Mouse (Mus musculus): ENCODE results near the gene Polr3h. TPM values are rescaled to one million over a fixed set of nuclear protein-coding genes. Genes with fewer than 3 reads are reported as not detected.
"Not testable (repeated sequence)": the region's sequence is repeated elsewhere in the genome, so short reads cannot be mapped to it uniquely, and the experiment has no call there.

The Polr3h gene
- total RNA-seq (2012; rRNA removed): 72.4 and 83.7 TPM in 2 replicates

DNA sequence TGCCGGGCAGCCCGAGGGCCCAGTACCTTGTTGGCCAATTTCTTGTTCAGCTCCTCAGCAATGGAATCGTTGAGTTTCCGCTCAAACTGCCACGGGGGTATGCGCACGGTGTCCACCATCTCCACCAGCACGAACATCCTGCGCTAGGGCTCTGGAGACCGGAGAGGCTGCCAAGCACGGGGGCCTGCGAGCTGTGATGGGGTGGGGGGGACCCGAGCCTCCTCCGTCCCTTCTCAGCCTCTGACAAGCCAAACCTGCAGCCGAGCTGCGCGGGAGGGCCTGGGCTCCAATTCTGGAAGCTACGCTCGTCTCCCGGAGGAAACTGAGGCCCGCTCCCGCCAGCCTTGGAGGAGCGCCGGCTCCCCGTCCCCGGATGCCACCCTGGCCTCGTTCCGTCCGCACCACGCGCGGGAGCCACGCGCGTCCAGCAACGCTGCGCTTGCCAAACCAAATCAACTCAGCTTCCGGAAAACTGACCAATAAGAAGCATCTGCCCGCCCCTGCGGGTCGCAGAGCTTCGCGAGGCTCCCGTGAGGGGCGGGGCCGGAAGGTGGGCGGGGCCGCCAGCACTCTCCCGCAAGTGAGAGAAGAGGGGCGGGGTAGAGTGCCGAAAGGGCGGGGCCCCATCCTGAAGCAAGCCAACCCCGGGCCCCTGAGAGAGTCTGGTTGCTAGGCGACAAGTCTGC lies at the start of gene Polr3h:
Polr3h (minus strand) TSS at position 481 of the 686 bp plus-strand sequence.
- Histone ChIP-seq H3K27ac (ENCODE audit: insufficient read depth, low read depth, low read length, poor library complexity, severe bottlenecking) (no peak within 1 kb of the TSS), H3K4me3 (ENCODE audit: insufficient read depth in 1 of 2, low read depth in 1 of 2, low read length in 2 of 2, poor library complexity in 1 of 2, severe bottlenecking in 1 of 2) (peak within 1 kb of the TSS; percentile 82 to 86), H3K4me1 (ENCODE audit: control insufficient read depth in 2 of 2, insufficient read depth in 2 of 2, low read length in 2 of 2, poor library complexity in 1 of 2) (peaks cover 0 to 2% of the 10 kb centered on the region in 2 experiments; a peak in 1 of 4 replicates), H3K9ac (ENCODE audit: insufficient read depth, low read depth, low read length, poor library complexity, severe bottlenecking) (peak within 1 kb of the TSS; percentile 91), H3K9me3 (ENCODE audit: control insufficient read depth, insufficient read depth, low read depth, low read length) (no peaks in the 10 kb centered on the region), H3K36me3 (ENCODE audit: control insufficient read depth, insufficient read depth, low read length, poor library complexity, severe bottlenecking) (peaks cover 14% of the 10 kb centered on the region; the same call in 1 of the 2 replicates)
- no peak for TF ChIP-seq ZC3H11A (IDR thresholded peaks at IDR 0.05; ENCODE audit: borderline replicate concordance, low read depth, low read length)
- TF ChIP-seq MAFK (IDR thresholded peaks at IDR 0.05; ENCODE audit: insufficient read depth, low read depth, low read length): no peak
- 0 out of 2 replicates have a peak, but pooled peaks have one; percentile 18 for TF ChIP-seq HCFC1 (IDR thresholded peaks at IDR 0.05; ENCODE audit: borderline replicate concordance, insufficient read depth, low read length)
- peak; percentile 34; the same call in 1 of the 2 replicates for TF ChIP-seq CHD2 (IDR thresholded peaks at IDR 0.05; ENCODE audit: low read depth, low read length)
- TF ChIP-seq ZNF384 (IDR thresholded peaks at IDR 0.05; ENCODE audit: low read depth, low read length): no peak
- DNase-seq (ENCODE audit: low read depth, low spot score): peak; percentile 96
- in situ Hi-C loops (cut with MboI; ENCODE audit: low sequenced_read_pairs in 2 of 2, unreplicated experiment in 2 of 2): no loop called here

DNA sequence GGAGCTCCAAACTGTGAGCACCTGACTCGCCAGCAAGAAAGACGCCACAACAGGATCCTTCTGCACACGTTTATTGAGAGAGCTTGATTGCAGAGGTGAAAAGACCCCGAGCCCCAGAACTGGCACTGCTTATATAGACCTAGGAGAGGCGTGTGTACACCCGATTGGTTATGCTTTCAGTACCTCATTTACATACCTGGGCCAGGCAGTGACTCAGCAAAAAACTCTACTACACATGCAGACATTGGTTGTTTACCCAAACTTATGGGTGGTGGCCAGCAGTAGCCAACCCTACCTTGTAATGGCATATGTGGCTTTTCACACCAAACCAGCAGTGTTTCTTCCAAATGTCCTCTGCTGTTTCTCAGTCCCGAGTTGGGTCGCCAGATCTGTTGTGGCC lies 49.1 kb upstream of the Polr3h start:
- H3K9ac ChIP-seq (ENCODE audit: insufficient read depth, low read depth, low read length, poor library complexity, severe bottlenecking); H3K36me3 ChIP-seq (ENCODE audit: control insufficient read depth, insufficient read depth, low read length, poor library complexity, severe bottlenecking); DNase-seq (ENCODE audit: low read depth, low spot score); H3K4me3 ChIP-seq (ENCODE audit: insufficient read depth in 1 of 2, low read depth in 1 of 2, low read length in 2 of 2, poor library complexity in 1 of 2, severe bottlenecking in 1 of 2); H3K4me1 ChIP-seq (ENCODE audit: control insufficient read depth in 2 of 2, insufficient read depth in 2 of 2, low read length in 2 of 2, poor library complexity in 1 of 2); in situ Hi-C loops (cut with MboI; ENCODE audit: low sequenced_read_pairs in 2 of 2, unreplicated experiment in 2 of 2): not testable (repeated sequence)
- peak; percentile 87 for TF ChIP-seq MAFK (IDR thresholded peaks at IDR 0.05; ENCODE audit: insufficient read depth, low read depth, low read length)
- Histone ChIP-seq H3K27ac (ENCODE audit: insufficient read depth, low read depth, low read length, poor library complexity, severe bottlenecking) (peak overlapping the region; percentile 76), H3K9me3 (ENCODE audit: control insufficient read depth, insufficient read depth, low read depth, low read length) (peaks cover 12% of the 10 kb centered on the region)

DNA sequence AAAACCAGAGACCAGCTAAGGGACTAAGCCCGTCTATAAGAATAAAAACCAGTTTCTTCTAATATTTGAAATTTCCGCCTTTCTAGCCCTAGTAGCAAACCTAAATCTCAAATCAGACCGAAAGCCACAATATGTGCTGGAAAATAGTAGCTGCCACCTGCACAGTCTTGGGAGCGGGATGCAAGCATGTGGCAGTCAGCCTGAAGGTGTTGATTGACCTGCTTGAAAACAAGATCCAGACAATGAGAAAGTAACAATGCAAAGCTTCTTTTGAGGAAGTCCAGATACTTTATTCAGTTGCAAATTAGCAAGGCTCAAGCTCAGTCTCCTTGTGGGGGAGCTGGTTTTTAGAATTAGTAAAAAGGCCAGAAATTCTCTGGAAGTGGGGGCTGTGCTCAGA lies 44.5 kb upstream of the Polr3h start:
- peaks cover 4 to 13% of the 10 kb centered on the region in 2 experiments; a peak in 1 of 4 replicates for H3K4me1 ChIP-seq (ENCODE audit: control insufficient read depth in 2 of 2, insufficient read depth in 2 of 2, low read length in 2 of 2, poor library complexity in 1 of 2)
- H3K4me3 ChIP-seq (ENCODE audit: insufficient read depth in 1 of 2, low read depth in 1 of 2, low read length in 2 of 2, poor library complexity in 1 of 2, severe bottlenecking in 1 of 2): not testable (repeated sequence)
- H3K27ac ChIP-seq (ENCODE audit: insufficient read depth, low read depth, low read length, poor library complexity, severe bottlenecking): peak overlapping the region; percentile 90; the same call in 1 of the 2 replicates

DNA sequence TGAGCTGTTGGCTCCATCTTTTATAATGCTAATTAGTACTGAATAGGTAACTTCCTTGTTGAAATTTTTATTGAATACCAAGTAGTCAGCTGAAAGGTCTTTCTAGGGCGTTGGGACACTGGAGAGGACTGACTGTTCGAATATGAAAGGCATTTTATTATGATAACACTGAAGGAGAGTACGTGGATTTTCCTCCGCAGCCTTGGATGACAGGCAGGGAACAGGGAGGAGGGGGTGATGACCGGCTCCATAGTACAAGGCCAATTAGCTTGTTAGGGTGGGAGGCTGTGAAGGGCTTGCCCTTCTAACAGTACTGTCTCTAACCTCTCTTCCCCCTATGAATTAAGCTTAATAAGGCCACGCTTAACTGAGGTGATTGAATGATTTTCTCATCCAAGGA lies 43.6 kb upstream of the Polr3h start:
- in situ Hi-C loops (cut with MboI; ENCODE audit: low sequenced_read_pairs in 2 of 2, unreplicated experiment in 2 of 2); H3K4me3 ChIP-seq (ENCODE audit: insufficient read depth in 1 of 2, low read depth in 1 of 2, low read length in 2 of 2, poor library complexity in 1 of 2, severe bottlenecking in 1 of 2); H3K9me3 ChIP-seq (ENCODE audit: control insufficient read depth, insufficient read depth, low read depth, low read length); DNase-seq (ENCODE audit: low read depth, low spot score); H3K9ac ChIP-seq (ENCODE audit: insufficient read depth, low read depth, low read length, poor library complexity, severe bottlenecking); H3K36me3 ChIP-seq (ENCODE audit: control insufficient read depth, insufficient read depth, low read length, poor library complexity, severe bottlenecking): not testable (repeated sequence)
- Histone ChIP-seq H3K27ac (ENCODE audit: insufficient read depth, low read depth, low read length, poor library complexity, severe bottlenecking) (peak overlapping the region; percentile 90), H3K4me1 (ENCODE audit: control insufficient read depth in 2 of 2, insufficient read depth in 2 of 2, low read length in 2 of 2, poor library complexity in 1 of 2) (peaks cover 4 to 13% of the 10 kb centered on the region in 2 experiments; a peak in 1 of 4 replicates)

More for the DNA sequence above, 44.5 kb upstream of the Polr3h start:
- H3K9me3 ChIP-seq (ENCODE audit: control insufficient read depth, insufficient read depth, low read depth, low read length); in situ Hi-C loops (cut with MboI; ENCODE audit: low sequenced_read_pairs in 2 of 2, unreplicated experiment in 2 of 2); H3K36me3 ChIP-seq (ENCODE audit: control insufficient read depth, insufficient read depth, low read length, poor library complexity, severe bottlenecking); DNase-seq (ENCODE audit: low read depth, low spot score); H3K9ac ChIP-seq (ENCODE audit: insufficient read depth, low read depth, low read length, poor library complexity, severe bottlenecking): not testable (repeated sequence)

DNA sequence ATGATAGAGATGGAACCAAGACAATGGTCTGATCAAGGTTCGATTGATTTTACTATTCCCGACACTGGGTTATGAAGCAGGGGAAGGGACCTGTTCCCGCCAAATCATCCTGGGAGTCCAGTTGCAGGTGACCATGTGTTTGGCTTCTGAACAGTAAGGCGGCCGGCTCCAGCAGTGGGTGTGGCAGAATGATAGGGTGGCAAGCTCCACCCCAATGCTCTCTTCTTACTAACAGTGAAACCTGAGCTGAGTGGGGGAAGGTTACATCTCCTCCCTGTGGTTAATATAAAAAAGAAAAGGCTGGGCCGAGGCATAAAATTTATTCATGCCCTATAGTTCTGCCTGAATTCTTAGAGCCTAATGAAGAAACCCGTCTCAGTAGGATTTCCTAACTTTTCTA lies 43.1 kb upstream of the Polr3h start:
- peak; percentile 69 for DNase-seq (ENCODE audit: low read depth, low spot score)
- in situ Hi-C loops (cut with MboI; ENCODE audit: low sequenced_read_pairs in 2 of 2, unreplicated experiment in 2 of 2): no loop called here

More for the DNA sequence above, 43.1 kb upstream of the Polr3h start:
- H3K9ac ChIP-seq (ENCODE audit: insufficient read depth, low read depth, low read length, poor library complexity, severe bottlenecking): peak overlapping the region; percentile 10; the same call in 1 of the 2 replicates
- no peaks in the 10 kb centered on the region for H3K36me3 ChIP-seq (ENCODE audit: control insufficient read depth, insufficient read depth, low read length, poor library complexity, severe bottlenecking)
- H3K27ac ChIP-seq (ENCODE audit: insufficient read depth, low read depth, low read length, poor library complexity, severe bottlenecking): peak overlapping the region; percentile 95
- TF ChIP-seq HCFC1 (IDR thresholded peaks at IDR 0.05; ENCODE audit: borderline replicate concordance, insufficient read depth, low read length) (no peak), ZC3H11A (IDR thresholded peaks at IDR 0.05; ENCODE audit: borderline replicate concordance, low read depth, low read length) (no peak)
- H3K9me3 ChIP-seq (ENCODE audit: control insufficient read depth, insufficient read depth, low read depth, low read length): peaks cover 8% of the 10 kb centered on the region
- H3K4me1 ChIP-seq (ENCODE audit: control insufficient read depth in 2 of 2, insufficient read depth in 2 of 2, low read length in 2 of 2, poor library complexity in 1 of 2): peaks cover 4 to 13% of the 10 kb centered on the region in 2 experiments; a peak in 1 of 4 replicates
- H3K4me3 ChIP-seq (ENCODE audit: insufficient read depth in 1 of 2, low read depth in 1 of 2, low read length in 2 of 2, poor library complexity in 1 of 2, severe bottlenecking in 1 of 2): no peak overlapping the region

All from ES-E14 (cell line).